Mouse (Mus musculus) cerebral cortex, adult 2 months (tissue): ENCODE measurements around the gene Cnnm4.

Source experiments
- WGBS: fragments of 180-500 bp; shearing (Covaris S2); methylation state at CpG from one replicate; pipeline ENCODE4 v1.1.7; 2018; 5-methylcytosine and 5-hydroxymethylcytosine counted together

Gene Cnnm4

DNA sequence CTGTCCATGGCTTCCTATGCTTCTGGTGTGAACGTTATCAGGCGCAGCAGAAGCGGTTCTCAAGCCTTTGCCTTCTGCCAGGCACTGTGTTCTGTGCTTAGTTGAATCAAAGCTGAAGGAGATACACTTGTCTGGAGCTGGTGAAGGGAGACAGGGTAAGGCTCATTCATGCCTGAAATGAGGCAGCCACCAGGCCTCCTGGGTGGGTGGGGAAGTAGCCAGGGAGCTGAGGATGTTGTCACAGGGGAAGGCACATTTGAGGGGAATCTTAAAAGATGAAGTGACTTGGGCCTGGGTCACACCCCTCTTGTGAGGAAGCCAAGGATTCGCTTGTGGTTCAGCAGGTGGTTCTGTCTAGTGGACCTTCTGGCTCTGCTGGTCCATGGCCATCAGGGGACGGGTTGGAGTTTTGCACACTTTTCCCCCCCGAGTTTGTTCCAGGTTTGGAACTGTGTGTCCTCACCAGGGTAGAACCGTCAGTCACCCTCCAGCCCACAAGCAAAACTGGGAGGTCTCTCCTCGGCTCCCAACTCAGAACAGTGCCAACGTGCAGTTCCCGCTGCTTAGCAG is 1.9 kb downstream of the Cnnm4 start:
- WGBS: 46% methylated on average over 10 of the region's 10 CpGs

GRCm38 (mm10) chr1:36474646-36475045 is 3.2 kb downstream of the Cnnm4 start:
- 64% methylated on average over 3 of the region's 3 CpGs for WGBS

DNA sequence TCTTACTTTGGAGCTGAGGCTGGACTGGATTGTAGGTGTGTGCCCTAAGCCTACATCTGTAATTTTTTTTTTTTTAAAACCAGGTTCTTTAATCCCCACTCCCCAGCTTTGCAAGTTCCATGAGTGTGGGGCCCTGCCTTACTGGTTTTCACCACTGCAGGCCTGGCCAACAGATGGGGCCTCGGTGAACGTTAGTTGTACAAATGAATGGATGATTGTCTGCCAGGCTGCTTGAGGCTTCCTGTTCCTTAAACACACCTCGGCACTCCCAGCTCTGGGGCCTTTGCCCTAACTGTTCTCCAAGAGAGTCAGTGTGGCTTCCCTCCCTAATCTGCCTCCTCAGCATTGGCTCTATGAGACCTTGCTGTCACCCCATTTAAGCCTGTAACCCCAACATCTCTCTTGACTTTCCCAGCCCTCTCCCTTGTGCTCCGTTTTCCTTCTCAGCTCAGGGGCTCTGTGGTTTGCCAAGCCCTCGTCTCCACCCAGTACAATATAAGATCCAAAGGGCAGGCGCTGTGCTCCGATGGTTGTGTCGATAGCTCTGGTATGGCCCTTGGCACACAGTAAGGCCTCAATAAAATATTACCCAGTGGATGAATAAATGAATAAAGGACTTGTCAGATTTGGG is 4.2 kb downstream of the Cnnm4 start:
- 43% methylated on average over 8 of the region's 8 CpGs for WGBS

GRCm38 (mm10) chr1:36476426-36476825 is 5.0 kb downstream of the Cnnm4 start:
- 86% methylated on average over 7 of the region's 7 CpGs for WGBS

DNA sequence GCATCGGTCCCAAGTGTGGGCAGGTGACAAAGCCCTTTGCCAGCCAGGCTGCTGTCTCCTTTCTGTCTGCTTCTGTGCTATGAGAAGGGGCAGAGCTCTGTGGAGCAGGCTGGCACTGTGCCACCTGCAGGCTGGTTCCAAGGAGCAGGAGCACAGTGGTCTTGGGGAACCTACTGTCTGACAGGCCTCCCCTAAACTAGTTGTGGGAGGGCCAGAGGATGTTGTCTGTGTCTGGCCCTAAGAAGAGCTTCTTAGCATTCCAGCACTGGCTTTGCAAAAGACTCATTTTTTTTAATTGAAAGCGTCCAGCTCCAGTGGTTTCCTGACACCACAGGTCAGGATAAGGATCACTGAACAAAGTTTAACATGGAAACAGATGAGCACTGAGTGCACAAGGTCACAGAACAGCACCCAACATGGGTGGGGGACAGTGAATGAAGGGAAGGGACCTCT is 6.9 kb downstream of the Cnnm4 start:
- 61% methylated on average over 2 of the region's 2 CpGs for WGBS

- WGBS: 82% methylated on average over 12 of the region's 12 CpGs
Measured at GRCm38 (mm10) chr1:36479903-36480899, 8.8 kb downstream of the Cnnm4 start.

DNA sequence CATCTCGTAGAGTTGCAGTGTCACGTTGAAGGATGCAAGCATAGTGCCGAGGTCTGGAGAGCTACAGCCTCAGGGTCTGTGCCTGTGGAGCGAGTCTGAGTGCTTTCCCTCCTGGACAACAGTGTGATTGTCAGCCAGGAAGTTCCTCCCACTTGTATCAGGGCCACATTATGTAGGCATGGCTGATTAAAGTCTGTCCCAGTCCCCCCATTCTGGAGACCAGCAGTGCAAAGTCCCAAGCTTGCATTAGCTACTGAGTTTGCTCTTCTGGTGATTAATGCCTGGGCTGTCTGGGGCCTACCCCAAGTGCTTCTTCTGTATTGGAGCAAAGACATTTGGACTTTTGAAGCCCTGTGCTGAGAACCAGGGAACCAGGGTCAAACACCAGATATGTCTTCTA is 12.4 kb downstream of the Cnnm4 start:
- whole genome bisulfite sequencing: 69% methylated on average over 4 of the region's 4 CpGs

- WGBS: 89% methylated on average over 7 of the region's 7 CpGs
Measured at GRCm38 (mm10) chr1:36485080-36485479, 13.7 kb downstream of the Cnnm4 start.

DNA sequence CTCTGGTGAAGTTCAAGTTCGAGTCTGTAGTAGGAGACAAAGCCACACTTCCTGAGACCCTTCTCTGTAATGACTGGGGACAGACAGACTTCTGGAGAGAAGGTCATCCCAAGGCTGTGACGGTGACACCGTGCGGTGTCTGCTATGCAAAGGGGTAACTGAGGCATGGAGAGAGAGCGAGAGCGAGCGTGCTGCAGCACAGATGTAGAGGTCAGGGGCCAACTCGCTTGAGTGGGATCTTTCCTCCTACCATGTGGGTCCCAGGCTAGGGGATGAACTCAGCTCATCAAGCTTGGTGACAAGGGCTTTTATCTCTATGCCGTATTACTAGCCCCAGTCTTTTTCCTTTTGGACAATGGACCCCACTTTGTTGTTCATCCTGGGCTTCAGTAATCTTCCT is 15.7 kb downstream of the Cnnm4 start:
- WGBS: 93% methylated on average over 9 of the region's 9 CpGs

- 77% methylated on average over 6 of the region's 6 CpGs for WGBS
Measured at GRCm38 (mm10) chr1:36489661-36490060, 18.2 kb downstream of the Cnnm4 start.

GRCm38 (mm10) chr1:36492416-36493139 is 21.2 kb downstream of the Cnnm4 start:
- WGBS: 57% methylated on average over 9 of the region's 9 CpGs

DNA sequence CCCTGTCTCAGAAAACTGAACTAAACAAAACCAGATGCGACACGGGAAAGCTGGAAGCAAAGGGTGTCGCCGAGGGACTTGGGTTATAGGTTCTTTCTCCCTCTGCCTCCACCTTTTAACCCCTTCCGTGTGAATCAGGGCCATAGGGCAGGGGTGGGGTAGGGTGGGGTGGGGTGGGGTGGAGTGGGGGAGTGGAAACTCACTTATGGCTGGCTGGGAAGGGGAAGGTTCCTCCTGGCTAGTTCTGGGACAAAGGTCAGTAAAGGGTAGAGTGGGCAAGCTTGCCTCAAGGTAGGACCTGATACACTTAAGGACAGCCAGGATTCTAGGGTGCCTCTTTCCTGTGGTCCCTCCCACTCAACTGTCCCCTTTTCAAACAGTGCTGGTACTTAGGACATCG is 21.9 kb downstream of the Cnnm4 start:
- 88% methylated on average over 6 of the region's 6 CpGs for WGBS

- WGBS: 50% methylated on average over 2 of the region's 2 CpGs
Measured at GRCm38 (mm10) chr1:36496719-36497118, 25.3 kb downstream of the Cnnm4 start.

GRCm38 (mm10) chr1:36497312-36497711 is 25.9 kb downstream of the Cnnm4 start:
- 88% methylated on average over 2 of the region's 2 CpGs for WGBS

GRCm38 (mm10) chr1:36501261-36501660 is 29.8 kb downstream of the Cnnm4 start:
- 9% methylated on average over 3 of the region's 3 CpGs for WGBS

DNA sequence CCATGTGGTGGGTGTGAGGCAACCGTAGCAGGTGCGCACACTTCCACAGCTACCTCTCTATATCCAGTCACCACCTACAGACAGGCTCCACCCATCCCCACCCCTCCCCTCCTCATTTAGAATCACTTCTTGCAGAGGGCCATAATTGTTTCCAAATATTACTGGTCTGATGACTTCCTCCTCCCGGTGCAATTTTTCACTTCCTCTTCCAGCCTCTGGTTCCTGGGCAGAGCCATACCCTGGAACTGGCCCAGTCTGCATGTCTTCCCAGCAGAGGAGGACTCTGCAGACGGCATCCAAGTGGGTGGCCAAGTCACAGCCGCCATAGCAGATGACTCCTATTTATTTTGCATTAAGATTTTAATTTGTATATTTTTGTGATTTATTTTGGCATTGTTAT is 36.8 kb downstream of the Cnnm4 start:
- WGBS: 59% methylated on average over 5 of the region's 5 CpGs

DNA sequence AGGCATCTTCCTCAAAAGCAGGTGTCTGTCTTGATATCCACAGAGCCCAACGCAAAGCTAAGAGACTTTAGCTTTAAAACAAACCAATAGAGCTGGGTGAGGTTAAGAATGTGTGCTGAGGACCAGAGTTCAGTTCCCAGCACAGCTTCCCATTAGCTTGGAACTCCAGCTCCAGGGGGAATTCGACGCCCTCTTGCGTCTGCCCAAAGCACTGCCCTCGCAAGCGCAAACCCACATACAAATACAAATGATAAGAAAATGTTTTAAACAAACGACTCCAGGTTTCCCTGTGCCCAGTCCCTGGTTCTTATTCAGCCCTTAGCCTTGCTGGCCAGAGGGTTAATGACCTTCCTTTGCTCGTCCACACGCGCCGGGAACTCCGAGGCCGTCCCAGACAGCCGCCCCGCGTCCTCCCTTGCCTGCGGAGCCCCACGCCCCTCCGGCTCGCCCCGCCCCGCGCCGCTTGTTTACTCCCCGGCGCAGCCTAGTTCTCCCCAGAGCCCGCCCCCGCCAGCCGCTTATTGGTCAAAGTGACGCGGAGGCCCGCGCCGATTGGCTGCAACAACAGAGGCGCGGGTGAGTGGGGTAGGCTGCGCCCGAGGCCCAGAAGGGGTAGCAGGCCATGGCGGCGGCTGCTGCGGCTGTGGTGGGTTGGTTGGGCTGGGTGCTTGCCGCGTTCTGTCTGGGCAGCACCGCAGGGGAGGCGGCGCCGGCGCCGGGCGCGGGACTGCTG is 40.0 kb downstream of the Cnnm4 start, which contains the start of gene Cnnm3:
TSS of gene Cnnm3 (plus strand) at position 579 of the 733 bp plus-strand sequence.
- WGBS: 1% methylated on average over 49 of the region's 51 CpGs

DNA sequence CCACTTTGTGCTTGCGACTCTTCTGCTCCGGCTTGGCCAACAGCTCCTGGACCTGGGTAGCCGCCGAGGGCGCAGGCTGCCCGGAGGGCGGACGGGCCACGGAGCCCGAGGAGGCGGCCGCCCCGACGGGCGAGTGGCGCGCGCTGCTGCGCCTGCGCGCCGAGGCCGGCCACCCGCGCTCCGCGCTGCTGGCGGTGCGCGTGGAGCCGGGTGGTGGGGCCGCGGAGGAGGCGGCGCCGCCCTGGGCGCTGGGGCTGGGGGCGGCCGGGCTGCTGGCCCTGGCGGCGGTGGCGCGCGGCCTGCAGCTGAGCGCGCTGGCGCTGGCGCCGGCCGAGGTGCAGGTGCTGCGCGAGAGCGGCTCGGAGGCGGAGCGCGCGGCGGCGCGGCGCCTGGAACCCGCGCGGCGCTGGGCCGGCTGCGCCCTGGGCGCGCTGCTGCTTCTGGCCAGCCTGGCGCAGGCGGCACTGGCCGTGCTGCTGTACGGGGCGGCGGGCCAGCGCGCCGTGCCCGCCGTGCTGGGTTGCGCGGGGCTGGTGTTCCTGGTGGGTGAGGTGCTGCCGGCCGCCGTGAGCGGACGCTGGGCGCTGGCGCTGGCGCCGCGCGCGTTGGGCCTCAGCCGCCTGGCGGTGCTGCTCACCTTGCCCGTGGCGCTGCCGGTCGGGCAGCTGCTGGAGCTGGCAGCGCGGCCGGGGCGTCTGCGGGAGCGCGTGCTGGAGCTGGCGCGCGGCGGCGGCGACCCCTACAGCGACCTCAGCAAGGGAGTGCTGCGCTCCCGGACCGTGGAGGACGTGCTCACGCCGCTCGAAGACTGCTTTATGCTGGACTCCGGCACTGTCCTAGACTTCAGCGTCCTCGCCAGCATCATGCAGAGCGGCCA is 40.9 kb downstream of the Cnnm4 start:
- WGBS: 6% methylated on average over 126 of the region's 126 CpGs

DNA sequence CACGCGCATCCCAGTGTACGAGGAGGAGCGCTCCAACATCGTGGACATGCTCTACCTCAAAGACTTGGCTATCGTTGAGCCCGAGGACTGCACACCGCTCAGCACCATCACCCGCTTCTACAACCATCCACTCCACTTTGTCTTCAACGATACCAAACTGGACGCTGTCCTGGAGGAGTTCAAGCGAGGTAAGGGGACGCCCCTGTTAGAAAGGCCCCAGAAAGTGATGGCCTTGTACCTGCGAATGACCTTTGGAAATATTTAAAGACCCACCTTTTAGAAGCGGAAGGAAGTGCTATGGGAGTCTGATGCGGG is 41.5 kb downstream of the Cnnm4 start:
- 3% methylated on average over 16 of the region's 16 CpGs for WGBS

- WGBS: 3% methylated on average over 1 of the region's 1 CpGs
Measured at GRCm38 (mm10) chr1:36513310-36513709, 41.9 kb downstream of the Cnnm4 start.
